Mouse (Mus musculus) limb, embryonic 13.5 days (tissue): Measurements from ENCODE around the gene Clec1a. TPM values are rescaled to one million over a fixed set of nuclear protein-coding genes. Genes with fewer than 3 reads are reported as not detected.

Experiments used
- ATAC-seq: fragments of 200-750 bp; cut with Nextera tagmentation; 2 replicates; pipeline ENCODE4 v1.8.0; 2017; ENCODE audit warnings: low read depth, moderate number of reproducible peaks, moderate TSS enrichment; ENCODE audit not compliant: low FRiP score
- H3K27ac ChIP-seq: fragments of 300-500 bp; sonication (generic); 2 replicates; pipeline ENCODE4 v1.5.1; 2015; ENCODE audit warnings: inconsistent platforms, mild to moderate bottlenecking, moderate library complexity
- H3K27me3 ChIP-seq: fragments of 300-500 bp; sonication (generic); 2 replicates; pipeline ENCODE4 v1.6.1; 2015; ENCODE audit warnings: mild to moderate bottlenecking, inconsistent platforms
- H3K36me3 ChIP-seq: fragments of 300-500 bp; sonication (generic); 2 replicates; pipeline ENCODE4 v1.6.1; 2015; ENCODE audit warnings: inconsistent platforms, mild to moderate bottlenecking, moderate library complexity
- H3K4me1 ChIP-seq: fragments of 300-500 bp; sonication (generic); 2 replicates; pipeline ENCODE4 v1.6.1; 2015; ENCODE audit warnings: inconsistent platforms
- H3K4me2 ChIP-seq: fragments of 300-500 bp; sonication (generic); replicated peaks from 2 replicates; pipeline ENCODE4 v1.6.1; 2015; ENCODE audit warnings: inconsistent platforms, mild to moderate bottlenecking, moderate library complexity
- H3K4me3 ChIP-seq: fragments of 300-500 bp; sonication (generic); 2 replicates; pipeline ENCODE4 v1.5.1; 2015; ENCODE audit warnings: moderate library complexity, mild to moderate bottlenecking, inconsistent platforms
- H3K9ac ChIP-seq: fragments of 300-500 bp; sonication (generic); 2 replicates; pipeline ENCODE4 v1.6.1; 2015; ENCODE audit warnings: mild to moderate bottlenecking, inconsistent platforms
- H3K9me3 ChIP-seq: fragments of 300-500 bp; sonication (generic); 2 replicates; pipeline ENCODE4 v1.6.1; 2016; ENCODE audit warnings: inconsistent platforms
- WGBS: fragments of 180-500 bp; shearing (Covaris S2); methylation state at CpG from one replicate; pipeline ENCODE4 v1.1.7; 2015; 5-methylcytosine and 5-hydroxymethylcytosine counted together
- polyA plus RNA-seq: library from polyadenylated mRNA; unstranded; fragments of >200 nt; fragmentation: Nextera tagmentation; extraction: Ambion mirVana; gene quantifications from 2 replicates; pipeline ENCODE4 v1.2.1, GENCODE M21; 2015

Clec1a gene
- polyA plus RNA-seq, 1 experiment from 2014 or later = 2.3 TPM

GRCm38 (mm10) chr6:129399945-129400344 is 51.9 kb downstream of the Clec1a start:
- H3K9ac ChIP-seq = no peak overlapping the region
- H3K4me2 ChIP-seq = no peak overlapping the region
- no peaks in the 10 kb centered on the region for H3K27me3 ChIP-seq
- no peak overlapping the region for H3K27ac ChIP-seq
- H3K4me3 ChIP-seq = no peak overlapping the region
- H3K9me3 ChIP-seq = no peaks in the 10 kb centered on the region
- no peaks in the 10 kb centered on the region for H3K4me1 ChIP-seq
- ATAC-seq = no peak
- WGBS = 72% methylated on average over 6 of the region's 6 CpGs
- no peaks in the 10 kb centered on the region for H3K36me3 ChIP-seq

- no peaks in the 10 kb centered on the region for H3K27me3 ChIP-seq
- H3K4me2 ChIP-seq = no peak within 1 kb of the TSS
- no peak within 1 kb of the TSS for H3K27ac ChIP-seq
- H3K4me1 ChIP-seq = no peaks in the 10 kb centered on the region
- no peak within 1 kb of the TSS for H3K4me3 ChIP-seq
- no peaks in the 10 kb centered on the region for H3K36me3 ChIP-seq
- no peaks in the 10 kb centered on the region for H3K9me3 ChIP-seq
- H3K9ac ChIP-seq = no peak within 1 kb of the TSS
- WGBS = 90% methylated on average over 8 of the region's 8 CpGs
- no peak for ATAC-seq
Measured at GRCm38 (mm10) chr6:129396997-129397396, 54.8 kb downstream of the Clec1a start, which contains the start of gene Clec1b. Gene Clec1b, plus strand, starts transcription at chr6:129397297.

- no peak for ATAC-seq
- WGBS = 73% methylated on average over 6 of the region's 6 CpGs
- no peak overlapping the region for H3K9ac ChIP-seq
- no peaks in the 10 kb centered on the region for H3K9me3 ChIP-seq
- H3K36me3 ChIP-seq = no peaks in the 10 kb centered on the region
- no peaks in the 10 kb centered on the region for H3K4me1 ChIP-seq
- no peaks in the 10 kb centered on the region for H3K27me3 ChIP-seq
- H3K27ac ChIP-seq = no peak overlapping the region
- H3K4me3 ChIP-seq = no peak overlapping the region
- H3K4me2 ChIP-seq = no peak overlapping the region
Measured at GRCm38 (mm10) chr6:129393732-129394131, 58.1 kb downstream of the Clec1a start.

- ATAC-seq = no peak
- Histone ChIP-seq H3K4me3 (no peak overlapping the region), H3K9ac (no peak overlapping the region), H3K4me2 (no peak overlapping the region), H3K27me3 (no peaks in the 10 kb centered on the region), H3K36me3 (no peaks in the 10 kb centered on the region), H3K9me3 (no peaks in the 10 kb centered on the region), H3K4me1 (no peaks in the 10 kb centered on the region), H3K27ac (no peak overlapping the region)
- 29% methylated on average over 2 of the region's 2 CpGs for WGBS
Measured at GRCm38 (mm10) chr6:129393087-129393720, 58.6 kb downstream of the Clec1a start.

GRCm38 (mm10) chr6:129385774-129386173 is 66.0 kb downstream of the Clec1a start, which contains the start of gene Clec12b:
Gene Clec12b, minus strand, starts transcription at chr6:129385874.
- no peak within 1 kb of the TSS for H3K27ac ChIP-seq
- WGBS = 96% methylated on average over 2 of the region's 2 CpGs
- no peaks in the 10 kb centered on the region for H3K4me1 ChIP-seq
- H3K9ac ChIP-seq = no peak within 1 kb of the TSS
- no peak within 1 kb of the TSS for H3K4me2 ChIP-seq
- H3K36me3 ChIP-seq = no peaks in the 10 kb centered on the region
- no peak for ATAC-seq
- no peaks in the 10 kb centered on the region for H3K9me3 ChIP-seq
- H3K27me3 ChIP-seq = no peaks in the 10 kb centered on the region
- no peak within 1 kb of the TSS for H3K4me3 ChIP-seq

- H3K9ac ChIP-seq = no peak overlapping the region
- no peak overlapping the region for H3K4me2 ChIP-seq
- no peak overlapping the region for H3K4me3 ChIP-seq
- no peak overlapping the region for H3K27ac ChIP-seq
- H3K36me3 ChIP-seq = no peaks in the 10 kb centered on the region
- no peak for ATAC-seq
- no peaks in the 10 kb centered on the region for H3K9me3 ChIP-seq
- no peaks in the 10 kb centered on the region for H3K27me3 ChIP-seq
- H3K4me1 ChIP-seq = no peaks in the 10 kb centered on the region
- WGBS = 87% methylated on average over 4 of the region's 4 CpGs
Measured at GRCm38 (mm10) chr6:129385000-129385399, 66.8 kb downstream of the Clec1a start.

- no peak overlapping the region for H3K27ac ChIP-seq
- H3K9me3 ChIP-seq = no peaks in the 10 kb centered on the region
- no peaks in the 10 kb centered on the region for H3K4me1 ChIP-seq
- ATAC-seq = no peak
- H3K9ac ChIP-seq = no peak overlapping the region
- WGBS = 56% methylated on average over 3 of the region's 3 CpGs
- H3K27me3 ChIP-seq = no peaks in the 10 kb centered on the region
- no peak overlapping the region for H3K4me2 ChIP-seq
- no peak overlapping the region for H3K4me3 ChIP-seq
- H3K36me3 ChIP-seq = no peaks in the 10 kb centered on the region
Measured at GRCm38 (mm10) chr6:129383466-129383865, 68.3 kb downstream of the Clec1a start.

- no peak for ATAC-seq
- H3K27ac ChIP-seq = no peak overlapping the region
- WGBS = 64% methylated on average over 1 of the region's 1 CpGs
- no peak overlapping the region for H3K9ac ChIP-seq
- H3K4me3 ChIP-seq = no peak overlapping the region
- H3K36me3 ChIP-seq = no peaks in the 10 kb centered on the region
- no peaks in the 10 kb centered on the region for H3K4me1 ChIP-seq
- no peaks in the 10 kb centered on the region for H3K9me3 ChIP-seq
- H3K4me2 ChIP-seq = no peak overlapping the region
- H3K27me3 ChIP-seq = no peaks in the 10 kb centered on the region
Measured at GRCm38 (mm10) chr6:129381736-129382135, 70.1 kb downstream of the Clec1a start.

GRCm38 (mm10) chr6:129380454-129380853 is 71.3 kb downstream of the Clec1a start:
- H3K9me3 ChIP-seq = no peaks in the 10 kb centered on the region; the same call in 1 of the 2 replicates
- H3K4me1 ChIP-seq = no peaks in the 10 kb centered on the region
- H3K4me3 ChIP-seq = no peak overlapping the region
- 64% methylated on average over 4 of the region's 4 CpGs for WGBS
- H3K4me2 ChIP-seq = no peak overlapping the region
- H3K9ac ChIP-seq = no peak overlapping the region
- H3K27ac ChIP-seq = no peak overlapping the region
- H3K27me3 ChIP-seq = no peaks in the 10 kb centered on the region
- ATAC-seq = no peak
- no peaks in the 10 kb centered on the region for H3K36me3 ChIP-seq

GRCm38 (mm10) chr6:129374937-129375471 is 76.8 kb downstream of the Clec1a start:
- H3K27me3 ChIP-seq = no peaks in the 10 kb centered on the region
- no peak for ATAC-seq
- H3K4me2 ChIP-seq = no peak overlapping the region
- H3K36me3 ChIP-seq = no peaks in the 10 kb centered on the region
- H3K4me1 ChIP-seq = no peaks in the 10 kb centered on the region
- H3K9ac ChIP-seq = no peak overlapping the region
- WGBS = 81% methylated on average over 2 of the region's 2 CpGs
- no peaks in the 10 kb centered on the region; the same call in 1 of the 2 replicates for H3K9me3 ChIP-seq
- no peak overlapping the region for H3K27ac ChIP-seq
- no peak overlapping the region for H3K4me3 ChIP-seq
